Mouse (Mus musculus): ENCODE data around the gene Olfr461.

DNA sequence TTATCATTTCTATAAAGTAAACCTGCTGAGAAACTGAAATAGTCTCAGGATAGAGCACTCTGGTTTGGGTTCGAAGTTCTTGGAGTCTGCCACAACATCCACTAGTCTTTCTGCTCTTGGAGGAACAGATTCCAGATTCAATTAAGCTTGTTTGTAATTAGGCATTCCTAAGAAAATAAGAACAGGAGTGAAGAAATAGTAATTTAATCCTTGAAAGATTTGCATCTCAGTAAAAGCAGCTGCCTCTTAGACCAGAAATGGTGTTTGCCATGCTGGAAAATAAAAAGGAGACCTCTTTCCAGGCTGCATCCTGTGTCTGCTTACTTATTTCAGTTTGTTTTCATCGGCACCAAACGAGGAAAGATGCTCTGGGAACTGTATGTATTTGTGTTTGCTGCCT lies 61.6 kb downstream of the Olfr461 start, which contains the start of gene Tas2r108:
- TF ChIP-seq POLR2A (IDR thresholded peaks at IDR 0.05; ENCODE audit: insufficient read depth, low read depth, low read length) (no peak), CTCF (IDR thresholded peaks at IDR 0.05; ENCODE audit: insufficient read depth, low read depth, low read length) (no peak)
